Mouse (Mus musculus) v-Abl transformed pro-B cells (cell line): ENCODE data around the gene Ppp1r18.

Experiments
- in situ Hi-C, 2 experiments: fragments of 400-800 bp; cut with MboI; formaldehyde crosslinking; loops; one replicate each; pipeline ENCODE4 v1.15.1; 2025; ENCODE audit not compliant: unreplicated experiment in 2 of 2

Gene Ppp1r18

DNA sequence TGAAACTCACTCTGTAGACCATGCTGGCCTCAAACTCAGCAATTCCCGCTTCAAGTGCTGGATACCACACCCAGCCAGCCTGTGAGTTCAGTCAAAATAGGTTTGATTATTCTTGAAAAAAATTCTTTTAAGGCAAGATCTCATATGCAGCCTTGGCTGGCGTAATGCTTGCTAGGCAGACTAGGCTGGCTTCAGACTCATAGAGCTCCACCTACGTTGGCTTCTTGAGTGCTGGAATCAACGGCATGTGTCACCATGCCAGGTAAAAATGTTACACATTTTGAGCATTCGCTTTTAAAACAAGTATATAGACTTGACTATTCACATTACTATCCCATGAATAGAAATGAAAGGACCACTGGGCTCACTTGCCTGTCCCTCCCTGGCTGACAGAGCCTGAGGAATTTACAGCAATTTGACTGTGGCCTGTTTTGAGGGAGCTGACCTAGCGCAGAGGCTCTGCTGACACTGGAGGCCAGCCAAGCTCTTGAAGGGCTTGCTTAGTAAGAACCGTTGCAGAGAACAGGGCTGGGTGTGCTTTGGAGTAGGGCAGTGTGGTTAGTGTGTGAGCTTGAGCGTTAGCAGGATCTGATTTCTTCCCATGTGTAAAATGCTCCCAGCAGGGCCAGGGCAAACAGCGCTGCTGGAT, 38.1 kb downstream of the Ppp1r18 start:
- in situ Hi-C loops = loop anchor here in 1 of 2 experiments (10.0 to 25.0 kb wide), 2 partner anchors 169 to 391 kb away; partner anchors contain the start of genes Cchcr1, Pou5f1 and Tcf19

DNA sequence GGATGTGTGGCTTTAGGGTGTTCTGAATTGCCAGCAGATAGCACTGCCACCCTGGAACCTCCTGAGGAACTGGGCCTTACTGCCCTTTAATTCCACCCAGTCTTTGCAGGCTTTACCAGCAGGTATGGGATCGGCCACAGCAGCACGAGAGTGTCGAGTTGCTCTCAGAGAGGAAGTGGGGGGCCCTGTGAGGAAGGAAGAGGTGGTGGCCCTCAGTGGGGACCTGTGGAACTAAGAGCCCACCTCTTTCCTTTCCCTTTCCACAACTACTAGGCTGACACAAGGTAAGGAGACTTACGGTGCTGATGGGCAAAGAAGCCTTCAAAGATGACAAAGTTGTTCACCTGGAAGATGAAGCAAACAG, 38.6 kb downstream of the Ppp1r18 start:
- in situ Hi-C loops = loop anchor here in 1 of 2 experiments (10.0 to 25.0 kb wide), 2 partner anchors 169 to 392 kb away; partner anchors contain the start of genes Cchcr1, Pou5f1 and Tcf19

DNA sequence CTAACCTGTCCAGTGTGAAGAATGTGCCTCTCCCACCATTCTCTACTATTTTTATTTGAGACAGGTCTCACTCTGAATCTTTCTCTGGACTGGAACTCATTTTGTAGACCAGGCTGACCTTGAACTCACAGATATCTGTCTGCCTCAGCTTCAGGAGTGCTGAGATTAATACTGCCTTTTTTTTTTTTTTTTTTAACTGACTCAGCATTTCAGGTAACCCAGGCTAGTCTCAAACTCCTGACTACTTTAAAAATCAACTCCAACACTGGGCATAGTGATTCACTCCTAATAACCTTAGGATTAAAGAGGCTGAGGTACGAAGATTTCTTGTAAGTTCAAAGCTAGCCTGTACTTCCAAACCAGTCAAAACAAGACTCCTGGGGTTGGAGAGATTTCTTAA, 40.2 kb downstream of the Ppp1r18 start:
- in situ Hi-C loops = loop anchor here (5.0 to 25.0 kb wide), 6 partner anchors 33 to 393 kb away; partner anchors contain the start of genes Cchcr1 (in 1 of the 2), Pou5f1 (in 1 of the 2) and Tcf19 (in 1 of the 2)

DNA sequence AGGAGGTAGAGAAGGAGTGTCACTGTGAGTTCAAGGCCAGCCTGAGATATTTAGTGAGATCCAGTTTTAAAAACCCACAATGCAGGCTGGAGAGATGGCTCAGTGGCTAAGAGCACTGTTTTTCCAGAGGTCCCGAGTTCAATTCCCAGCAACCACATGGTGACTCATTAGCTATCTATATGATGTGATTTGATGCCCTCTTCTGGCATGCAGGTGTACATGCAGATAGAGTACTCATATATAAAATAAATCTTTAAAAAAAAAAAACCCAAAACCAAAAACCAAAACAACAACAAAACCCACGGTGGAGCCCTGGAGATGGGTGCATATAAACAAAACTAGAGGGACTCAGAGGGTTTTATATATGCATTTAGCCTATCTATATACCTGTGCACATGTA, 42.2 kb downstream of the Ppp1r18 start:
- in situ Hi-C loops = loop anchor here (5.0 to 25.0 kb wide), 6 partner anchors 35 to 395 kb away; partner anchors contain the start of genes Cchcr1 (in 1 of the 2), Pou5f1 (in 1 of the 2) and Tcf19 (in 1 of the 2)

DNA sequence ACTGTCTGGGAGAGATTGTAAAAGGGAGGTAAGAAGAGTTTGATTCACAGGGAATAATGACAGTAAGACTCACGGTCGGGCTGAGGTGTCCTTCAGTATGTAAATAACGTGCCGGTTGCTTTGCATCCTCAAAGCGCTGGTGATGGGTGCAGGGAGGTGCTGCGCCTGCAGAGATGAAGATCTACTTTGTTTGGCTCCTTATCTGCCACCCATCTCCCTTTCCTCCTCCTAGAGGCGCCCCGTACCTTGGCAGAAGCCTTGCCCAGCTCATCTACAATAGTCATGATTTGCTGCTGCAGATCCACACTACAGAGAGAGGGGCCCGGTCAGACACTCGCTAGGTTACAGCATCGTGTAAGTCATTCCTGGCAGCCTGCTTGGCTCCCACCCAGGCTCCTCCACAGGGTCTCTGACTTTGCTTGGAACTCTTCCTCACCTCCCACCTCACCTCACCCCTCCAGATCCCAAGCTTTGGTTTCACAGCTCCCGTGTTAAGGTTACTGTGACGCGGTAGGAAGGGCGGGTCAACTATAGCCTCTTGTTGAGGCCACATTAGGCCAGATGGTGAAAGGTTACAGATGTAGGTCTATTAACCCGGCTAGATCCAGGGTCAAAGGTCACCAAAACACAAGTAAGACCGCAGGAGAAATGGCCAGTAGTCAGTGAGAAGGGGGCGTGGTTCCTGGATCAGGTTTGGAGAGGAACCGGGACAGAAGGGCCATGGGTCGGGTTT, 44.0 kb downstream of the Ppp1r18 start:
- in situ Hi-C loops = loop anchor here (5.0 to 25.0 kb wide), 6 partner anchors 37 to 397 kb away; partner anchors contain the start of genes Cchcr1 (in 1 of the 2), Pou5f1 (in 1 of the 2) and Tcf19 (in 1 of the 2)

DNA sequence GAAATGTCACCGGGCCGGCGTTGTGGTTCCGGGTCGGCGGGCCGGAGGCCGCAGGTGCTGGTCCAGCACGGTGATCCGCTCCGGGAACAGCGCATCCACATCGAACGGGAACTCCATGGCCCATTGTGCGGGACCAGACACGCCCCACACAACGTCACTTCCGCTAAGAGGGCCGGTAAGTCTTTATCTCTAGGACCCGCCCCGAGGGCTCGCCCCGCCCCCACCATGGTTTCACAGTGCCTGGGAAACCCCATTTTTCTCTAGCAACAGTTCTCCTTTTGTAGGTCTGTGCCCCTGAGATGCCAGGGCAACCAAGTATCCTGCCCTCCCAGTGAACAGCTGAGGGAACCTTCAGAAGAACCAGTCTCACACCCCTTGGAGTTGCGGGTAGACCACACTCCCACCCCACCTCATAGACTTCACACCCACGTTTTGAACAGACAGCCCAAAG, 44.6 kb downstream of the Ppp1r18 start, which contains the start of gene Atat1:
Atat1 (minus strand) TSS at position 157 of the 451 bp plus-strand sequence.
- in situ Hi-C loops = loop anchor here (5.0 to 25.0 kb wide), 6 partner anchors 38 to 398 kb away; partner anchors contain the start of genes Cchcr1 (in 1 of the 2), Pou5f1 (in 1 of the 2) and Tcf19 (in 1 of the 2)

DNA sequence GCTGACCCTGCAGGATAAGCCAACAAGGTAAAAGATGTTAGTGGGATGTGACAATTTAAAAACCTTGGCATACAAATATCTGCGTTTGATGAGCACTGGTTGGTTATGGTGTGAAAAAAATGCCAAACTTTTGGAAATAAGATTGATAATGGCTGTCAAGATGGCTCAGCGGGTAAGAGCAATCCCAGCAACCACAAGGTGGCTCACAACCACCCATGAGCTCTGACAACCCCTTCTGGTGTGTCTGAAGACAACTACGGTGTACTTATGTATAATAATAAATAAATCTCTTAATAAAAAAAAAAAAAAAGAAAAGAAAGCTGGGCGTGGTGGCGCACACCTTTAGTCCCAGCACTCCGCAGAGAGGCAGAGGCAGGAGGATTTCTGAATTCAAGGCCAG, 49.6 kb downstream of the Ppp1r18 start:
- in situ Hi-C loops = loop anchor here in 1 of 2 experiments (25.0 kb wide), 1 partner anchor 403 kb away; the partner anchor contains the start of genes Cchcr1, Pou5f1 and Tcf19

DNA sequence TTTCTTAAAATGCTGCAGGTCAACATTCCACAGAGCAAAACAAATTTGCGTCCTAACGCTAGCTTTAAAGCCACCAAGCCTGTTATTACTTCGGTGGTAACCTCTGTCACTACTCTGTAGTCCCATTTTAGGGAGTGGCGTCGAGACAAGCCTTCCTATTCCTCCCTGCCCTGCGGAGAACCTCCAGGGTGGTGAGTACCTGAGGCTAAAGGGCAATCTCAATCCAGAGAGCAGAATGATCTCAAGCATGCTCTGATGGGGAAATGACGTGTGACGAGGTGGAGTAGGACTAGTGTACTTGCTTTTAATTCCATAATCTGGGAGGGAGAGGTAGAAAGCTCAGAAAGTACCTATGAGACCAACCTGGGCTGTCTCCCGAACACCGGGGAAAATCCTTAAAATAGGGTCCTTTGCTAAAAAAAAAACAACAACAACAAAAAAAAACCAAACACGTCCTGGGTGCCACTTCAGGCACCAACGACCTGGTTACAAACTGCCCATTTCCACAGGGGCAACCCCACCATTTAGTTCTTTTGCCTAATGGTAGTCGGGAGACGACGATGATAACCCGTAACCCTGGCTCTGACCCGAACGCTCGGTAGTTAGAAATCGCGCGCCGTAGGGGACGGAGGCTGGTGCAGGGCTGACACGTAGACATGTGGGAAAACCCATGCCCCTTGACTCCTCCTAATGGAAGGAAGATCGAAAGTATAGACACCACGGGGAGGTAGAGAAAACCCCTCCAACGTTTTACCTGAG, 50.3 kb downstream of the Ppp1r18 start:
- in situ Hi-C loops = loop anchor here in 1 of 2 experiments (25.0 kb wide), 1 partner anchor 403 kb away; the partner anchor contains the start of genes Cchcr1, Pou5f1 and Tcf19

DNA sequence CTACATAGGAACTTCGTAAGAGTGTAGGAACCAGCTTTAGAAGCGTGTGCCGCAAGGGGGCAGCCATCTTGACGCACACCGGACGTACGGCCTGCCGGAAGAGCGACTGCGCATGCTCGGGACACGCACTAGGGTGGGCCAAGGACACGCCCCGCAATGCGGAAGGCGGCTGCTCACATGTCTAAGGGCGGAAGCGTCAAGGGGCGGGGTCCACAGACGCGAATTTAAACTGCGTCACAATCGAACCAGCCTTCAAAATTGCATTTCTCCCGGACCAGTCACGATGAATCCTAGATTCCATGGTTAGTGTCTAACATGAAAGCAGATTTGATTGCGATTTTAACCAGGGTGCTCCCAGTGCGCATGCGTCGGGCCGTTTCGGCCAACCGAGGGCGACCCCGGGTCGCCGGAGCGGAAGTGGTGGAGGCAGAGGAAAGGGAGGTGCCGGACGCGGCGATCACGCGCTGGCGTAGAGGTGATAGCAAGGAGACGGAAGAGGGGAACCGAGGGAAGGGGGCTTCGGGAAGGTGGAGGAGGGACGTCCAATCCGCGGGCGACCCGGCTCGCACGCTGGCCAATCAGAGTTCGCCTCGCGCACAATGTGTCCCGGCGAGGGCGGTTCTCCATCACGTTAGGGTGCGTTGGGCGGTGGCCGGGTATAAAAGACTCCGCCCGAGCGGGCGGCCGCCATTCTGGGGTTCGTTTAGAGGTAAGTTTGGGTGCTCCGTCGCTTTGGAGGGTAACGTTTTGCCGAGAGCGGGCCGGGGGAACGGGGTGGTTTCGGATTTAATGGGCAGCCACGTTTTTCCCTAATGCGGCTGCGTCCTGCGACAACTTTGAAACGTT, 51.1 kb downstream of the Ppp1r18 start, which contains the start of the genes Mrps18b and Ppp1r10:
Mrps18b (minus strand) TSS at position 93 of the 846 bp plus-strand sequence.
Ppp1r10 (plus strand) TSS at position 138 of the 846 bp plus-strand sequence.
- in situ Hi-C loops = loop anchor here in 1 of 2 experiments (25.0 kb wide), 1 partner anchor 404 kb away; the partner anchor contains the start of genes Cchcr1, Pou5f1 and Tcf19

DNA sequence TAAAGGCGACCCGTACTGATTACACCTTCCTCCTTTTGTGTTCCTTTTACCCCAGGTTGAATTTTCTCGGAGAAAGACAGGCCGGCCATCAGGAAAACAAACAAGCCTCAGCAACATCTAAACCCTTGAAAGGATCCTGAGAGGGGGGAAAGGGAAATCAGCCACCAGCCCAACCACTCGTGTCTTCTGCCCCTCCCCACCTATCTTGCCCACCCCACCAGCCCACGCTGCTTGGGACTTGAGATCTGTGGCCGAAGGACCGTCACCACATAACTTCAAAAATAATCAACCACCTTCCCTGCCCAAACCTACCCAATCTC, 51.7 kb downstream of the Ppp1r18 start:
- in situ Hi-C loops = loop anchor here in 1 of 2 experiments (25.0 kb wide), 1 partner anchor 405 kb away; the partner anchor contains the start of genes Cchcr1, Pou5f1 and Tcf19

DNA sequence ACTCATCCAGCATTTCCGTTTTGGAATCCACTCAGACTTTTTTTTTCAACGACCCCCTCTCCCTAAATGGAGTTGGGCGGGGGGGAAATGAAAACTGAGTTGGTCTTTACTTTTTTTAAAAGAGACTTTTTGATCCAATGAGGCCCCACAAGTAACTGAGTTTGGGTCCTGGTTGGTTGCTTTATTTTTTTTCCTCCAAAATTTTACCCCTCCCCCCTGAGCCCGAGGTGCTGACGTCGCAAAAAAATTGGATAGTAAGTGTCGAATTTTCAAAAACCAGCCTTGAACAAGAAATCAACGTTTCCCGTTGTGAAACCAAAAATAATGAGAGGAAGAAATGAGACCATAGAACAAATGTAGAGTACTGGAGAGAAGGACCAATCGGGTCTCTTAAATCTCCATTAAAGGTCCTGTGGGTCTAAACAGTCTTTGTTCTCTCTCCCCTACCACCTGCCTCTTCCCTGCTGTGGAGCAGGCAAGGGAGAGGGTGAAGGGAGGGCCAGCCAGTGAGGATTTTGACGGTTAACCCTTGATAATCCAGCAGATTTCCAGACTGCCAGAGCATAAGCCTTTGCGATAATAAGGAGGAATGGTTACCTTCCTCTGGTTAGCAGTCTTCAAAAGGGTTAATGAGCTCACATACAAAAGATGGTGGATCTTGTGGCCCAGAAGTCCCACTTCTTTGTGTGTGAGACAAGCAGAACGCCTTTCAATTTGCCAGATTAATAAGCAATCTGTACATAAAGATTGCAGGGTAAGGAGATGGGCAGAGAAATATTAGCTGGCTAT, 52.3 kb downstream of the Ppp1r18 start:
- in situ Hi-C loops = loop anchor here in 1 of 2 experiments (25.0 kb wide), 1 partner anchor 405 kb away; the partner anchor contains the start of genes Cchcr1, Pou5f1 and Tcf19

DNA sequence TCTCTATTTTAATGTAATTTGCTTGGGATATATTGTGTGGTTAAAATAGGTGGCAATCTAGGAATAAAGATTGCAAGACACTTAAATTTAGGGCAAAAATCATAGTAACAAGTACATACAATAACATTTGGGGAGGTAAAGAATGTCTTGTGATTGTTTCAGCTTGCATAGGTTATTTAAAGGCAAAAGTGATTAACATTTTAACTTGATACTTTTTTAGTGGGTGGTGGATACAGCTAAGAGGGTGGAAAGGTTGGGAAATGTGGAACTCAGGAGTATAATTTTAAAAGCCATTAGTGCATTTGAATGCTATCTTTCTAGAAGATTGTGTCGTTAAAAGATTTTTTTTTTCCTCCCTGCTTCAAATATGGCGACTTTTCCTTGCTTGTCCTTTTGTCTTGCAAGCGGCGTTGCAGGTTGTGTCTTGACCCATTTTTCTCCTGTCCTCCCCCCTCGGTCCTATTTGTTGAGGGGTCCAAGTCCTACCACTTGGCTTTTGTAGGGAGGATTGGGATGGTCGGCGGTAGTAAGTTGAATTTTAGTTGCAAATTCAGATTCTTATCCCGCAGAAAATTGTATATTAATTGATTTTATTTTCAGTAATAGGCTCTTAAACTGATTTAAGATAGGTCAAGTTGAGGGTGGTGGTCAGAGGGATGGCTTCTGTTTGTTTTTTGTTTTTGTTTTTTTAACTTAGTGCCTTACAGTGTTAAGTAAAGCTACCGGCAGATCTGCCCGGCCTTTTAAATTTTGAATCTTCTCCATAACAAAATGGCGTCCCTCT, 53.1 kb downstream of the Ppp1r18 start:
- in situ Hi-C loops = loop anchor here in 1 of 2 experiments (25.0 kb wide), 1 partner anchor 406 kb away; the partner anchor contains the start of genes Cchcr1, Pou5f1 and Tcf19

DNA sequence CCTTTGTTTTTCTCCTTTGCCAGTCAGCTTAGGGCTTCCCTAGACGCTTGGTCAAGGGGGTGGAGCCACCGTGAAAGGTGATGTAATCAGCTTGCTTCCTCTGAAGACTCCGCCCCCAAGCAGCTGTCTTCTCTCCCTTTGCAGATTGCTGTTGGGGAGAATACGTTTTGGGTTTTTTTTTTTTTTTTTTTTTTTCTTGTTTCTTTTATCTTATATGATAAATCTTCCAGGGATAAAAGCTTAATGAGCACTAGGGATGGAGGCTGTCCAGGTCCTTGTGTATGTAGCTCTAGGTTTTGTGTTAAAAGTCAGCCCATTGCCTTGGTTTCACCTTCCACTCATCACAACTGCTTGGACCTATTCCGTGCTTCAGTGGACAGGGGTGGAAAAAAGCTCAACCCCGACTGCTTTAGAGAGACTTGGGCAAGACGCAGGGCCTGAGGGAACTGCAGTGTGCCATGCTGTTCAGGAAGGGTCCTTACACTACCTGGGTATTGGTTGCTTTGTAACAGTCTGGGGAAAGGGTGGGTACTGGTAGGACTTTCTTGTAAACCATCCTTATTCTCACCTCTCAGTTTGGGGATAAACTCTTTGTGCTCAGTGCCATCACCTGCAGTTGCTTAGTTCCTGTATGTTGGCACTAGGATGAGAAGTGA, 53.8 kb downstream of the Ppp1r18 start:
- in situ Hi-C loops = loop anchor here in 1 of 2 experiments (25.0 kb wide), 1 partner anchor 407 kb away; the partner anchor contains the start of genes Cchcr1, Pou5f1 and Tcf19

DNA sequence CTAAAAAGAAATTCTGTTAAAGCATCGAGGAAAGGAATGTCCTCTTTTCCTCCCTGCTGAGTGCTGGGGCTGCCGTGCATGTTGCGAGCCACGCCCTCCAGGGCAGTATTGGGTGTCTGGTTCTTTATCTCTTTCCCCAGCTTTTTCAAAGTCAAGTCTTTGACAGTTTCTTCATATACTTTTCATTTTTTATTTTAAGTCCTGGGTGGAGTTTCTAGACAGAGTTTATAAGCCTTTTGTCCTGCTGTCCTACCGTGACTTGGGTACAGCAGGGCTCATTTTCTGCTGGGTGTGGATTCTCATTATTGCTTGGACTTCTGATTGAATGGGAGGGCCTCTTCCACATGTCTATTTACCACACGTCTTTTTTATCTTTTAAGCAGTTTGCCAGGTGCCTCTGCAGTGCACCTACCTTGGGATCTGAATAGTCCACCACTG, 54.5 kb downstream of the Ppp1r18 start:
- in situ Hi-C loops = loop anchor here in 1 of 2 experiments (25.0 kb wide), 1 partner anchor 408 kb away; the partner anchor contains the start of genes Cchcr1, Pou5f1 and Tcf19

DNA sequence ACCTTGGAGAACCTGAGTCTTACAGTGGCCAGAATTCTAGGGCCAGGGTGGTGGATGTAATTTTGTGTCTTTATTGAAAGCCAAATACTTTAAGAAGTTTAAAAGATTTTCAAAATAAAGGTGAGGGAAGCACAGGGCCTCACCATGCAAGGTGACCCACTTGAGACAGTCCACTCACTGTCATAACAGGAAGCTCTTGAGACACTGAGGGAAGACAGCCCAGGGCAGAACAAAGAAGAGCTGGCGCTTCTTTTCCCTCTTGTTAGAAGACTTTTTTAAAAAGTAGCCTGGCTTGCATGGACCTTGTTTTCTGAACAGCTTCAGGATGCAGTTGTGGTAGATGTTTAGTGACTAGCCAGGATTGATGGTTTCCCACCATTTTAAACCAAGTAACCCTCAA, 55.0 kb downstream of the Ppp1r18 start:
- in situ Hi-C loops = loop anchor here in 1 of 2 experiments (25.0 kb wide), 1 partner anchor 408 kb away; the partner anchor contains the start of genes Cchcr1, Pou5f1 and Tcf19
